In the genomic region with DNA sequence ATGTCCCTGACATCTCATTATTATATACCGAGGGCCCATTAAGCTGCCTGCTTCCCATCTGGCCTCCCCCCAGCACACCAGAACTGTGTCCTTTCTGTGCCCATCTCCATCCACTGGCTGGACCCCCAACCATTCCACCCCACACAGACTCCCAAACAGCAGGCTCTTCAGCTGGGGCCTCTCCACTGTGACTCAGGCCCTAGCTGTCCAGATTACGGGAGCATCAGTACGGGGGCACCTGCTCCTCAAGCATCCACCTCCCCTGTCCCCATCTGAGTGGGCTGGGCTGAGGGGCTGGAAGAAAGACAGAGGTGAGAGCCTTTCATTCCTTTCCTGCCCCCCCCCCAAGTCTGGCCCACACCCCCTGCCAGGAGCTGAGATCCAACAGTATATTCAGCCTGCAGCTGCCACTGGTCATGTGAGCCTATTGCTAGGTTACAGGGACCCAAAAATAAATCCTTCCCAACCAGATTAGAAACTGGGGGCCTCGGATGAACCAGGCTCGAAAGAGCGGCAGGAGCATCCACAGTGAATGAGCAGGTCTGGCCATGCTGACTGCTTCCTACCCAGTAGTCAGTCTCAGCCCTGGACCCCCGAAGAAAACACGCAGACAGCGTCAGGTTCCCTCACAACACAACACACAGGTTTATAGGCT, we compare ENCODE assay signal across 9 mouse cellular contexts. TPM values are rescaled to one million over a fixed set of nuclear protein-coding genes. Genes with fewer than 3 reads are reported as not detected.
DNase-seq lines count a peak whose midpoint lies in the region; ATAC-seq and TF ChIP-seq lines count a peak whose summit lies in the region.
"Had no signal": no experiment of that assay in that cellular context is flagged by ENCODE, and none has a peak within 500 bp of the region (broad histone marks: within the 10 kb centered on the region; RNA-seq: fewer than 3 reads in every experiment).

No protein-coding gene starts in this region.

- peaks cover 10% of the 10 kb centered on the region for H3K4me1 ChIP-seq in forebrain, embryonic 15.5 days
- H3K4me1 ChIP-seq in intestine, embryonic 15.5 days (replicated peaks), result 0 out of 2 replicates have a peak, but pooled peaks cover 3% of the 10 kb centered on the region
- peaks cover 10% of the 10 kb centered on the region for H3K4me1 ChIP-seq in midbrain, embryonic 16.5 days (ENCODE audit: control insufficient read depth, insufficient read depth, low read length)
- no peaks in the 10 kb centered on the region for H3K4me1 ChIP-seq in liver, postnatal 0 days (ENCODE audit: insufficient read depth)

- 48% methylated on average over 9 of the region's 9 CpGs for WGBS in forebrain, embryonic 15.5 days
- WGBS in intestine, embryonic 15.5 days, result 59% methylated on average over 9 of the region's 9 CpGs
- 29% methylated on average over 9 of the region's 9 CpGs for WGBS in midbrain, embryonic 16.5 days
- 71% methylated on average over 9 of the region's 9 CpGs for WGBS in liver, postnatal 0 days (ENCODE audit: insufficient replicate concordance)

- ATAC-seq in forebrain, embryonic 15.5 days (replicated peaks), result peak; percentile 42; the same call in 1 of the 2 replicates
- peak; percentile 47 for ATAC-seq in intestine, embryonic 15.5 days
- peak; percentile 53 for ATAC-seq in midbrain, embryonic 16.5 days
- ATAC-seq in liver, postnatal 0 days, result no peak

- TF ChIP-seq CTCF in liver, postnatal 0 days (IDR thresholded peaks at IDR 0.05; ENCODE audit: low read depth), result no peak

- H3K36me3 ChIP-seq in forebrain, embryonic 15.5 days, result no peaks in the 10 kb centered on the region
- H3K36me3 ChIP-seq in intestine, embryonic 15.5 days, result no peaks in the 10 kb centered on the region
- H3K36me3 ChIP-seq in midbrain, embryonic 16.5 days (ENCODE audit: control insufficient read depth, insufficient read depth, low read length), result no peaks in the 10 kb centered on the region
- no peaks in the 10 kb centered on the region for H3K36me3 ChIP-seq in liver, postnatal 0 days (replicated peaks; ENCODE audit: insufficient read depth, low read length)

- H3K27ac ChIP-seq in forebrain, embryonic 15.5 days (replicated peaks), result peak overlapping the region; percentile 52
- H3K27ac ChIP-seq in intestine, embryonic 15.5 days, result no peak overlapping the region
- peak overlapping the region; percentile 71 for H3K27ac ChIP-seq in midbrain, embryonic 16.5 days (ENCODE audit: low read length)
- H3K27ac ChIP-seq in liver, postnatal 0 days (ENCODE audit: low read depth), result no peak overlapping the region

- TF ChIP-seq EP300 in liver, postnatal 0 days (IDR thresholded peaks at IDR 0.05; ENCODE audit: low read depth), result no peak

- no peak overlapping the region for H3K4me2 ChIP-seq in forebrain, embryonic 15.5 days (replicated peaks)
- no peak overlapping the region for H3K4me2 ChIP-seq in intestine, embryonic 15.5 days (replicated peaks)
- no peak overlapping the region for H3K4me2 ChIP-seq in midbrain, embryonic 16.5 days (ENCODE audit: low read length)
- no peak overlapping the region for H3K4me2 ChIP-seq in liver, postnatal 0 days (ENCODE audit: low read depth, low read length)

- H3K27me3 ChIP-seq in forebrain, embryonic 15.5 days, result no peaks in the 10 kb centered on the region
- no peaks in the 10 kb centered on the region for H3K27me3 ChIP-seq in intestine, embryonic 15.5 days (replicated peaks)
- no peaks in the 10 kb centered on the region for H3K27me3 ChIP-seq in midbrain, embryonic 16.5 days (ENCODE audit: control insufficient read depth, insufficient read depth, low read depth, low read length)
- no peaks in the 10 kb centered on the region for H3K27me3 ChIP-seq in liver, postnatal 0 days (ENCODE audit: insufficient read depth, low read length)

- no peaks in the 10 kb centered on the region for H3K9me3 ChIP-seq in forebrain, embryonic 15.5 days
- H3K9me3 ChIP-seq in intestine, embryonic 15.5 days, result no peaks in the 10 kb centered on the region
- H3K9me3 ChIP-seq in midbrain, embryonic 16.5 days (replicated peaks; ENCODE audit: control insufficient read depth, low read length, poor library complexity, severe bottlenecking), result no peaks in the 10 kb centered on the region
- no peaks in the 10 kb centered on the region for H3K9me3 ChIP-seq in liver, postnatal 0 days (ENCODE audit: low read length)

- DNase-seq in brain, adult 2 months (ENCODE audit: low read depth, low spot score), result peak; percentile 93
- no peak for DNase-seq in liver, postnatal 0 days
- DNase-seq in kidney, adult 18-20 months, result no peak
- no peak for DNase-seq in urinary bladder, postnatal 14 days (ENCODE audit: low spot score)
- no peak for DNase-seq in urinary bladder, postnatal 25 days (ENCODE audit: low spot score)
- DNase-seq: kidney, postnatal 14 days had no signal

- H3K9ac ChIP-seq in forebrain, embryonic 15.5 days (replicated peaks), result peak overlapping the region; percentile 22; the same call in 1 of the 2 replicates
- H3K9ac ChIP-seq in intestine, embryonic 15.5 days, result no peak overlapping the region
- H3K9ac ChIP-seq in midbrain, embryonic 16.5 days (ENCODE audit: low read depth, low read length), result peak overlapping the region; percentile 47
- no peak overlapping the region for H3K9ac ChIP-seq in liver, postnatal 0 days (replicated peaks)

- no peak overlapping the region for H3K4me3 ChIP-seq in forebrain, embryonic 15.5 days
- no peak overlapping the region for H3K4me3 ChIP-seq in intestine, embryonic 15.5 days (replicated peaks)
- no peak overlapping the region for H3K4me3 ChIP-seq in midbrain, embryonic 16.5 days (ENCODE audit: low read depth, low read length)
- no peak overlapping the region for H3K4me3 ChIP-seq in liver, postnatal 0 days (ENCODE audit: low read depth, low read length)

RNA-seq across cellular contexts. Expression of gene Gpr61, which starts 3.8 kb away (rescaled TPM):
- polyA plus RNA-seq in forebrain, embryonic 15.5 days (2015; fragmentation: Nextera tagmentation; extraction: Ambion mirVana), result 1.9 and 2.2 TPM in 2 replicates
- polyA plus RNA-seq in intestine, embryonic 15.5 days (2015; fragmentation: Nextera tagmentation; extraction: Ambion mirVana), result 0.15 and 0.21 TPM in 2 replicates
- polyA plus RNA-seq in midbrain, embryonic 16.5 days (2015; fragmentation: Nextera tagmentation; extraction: Ambion mirVana), result 6.1 and 8.3 TPM in 2 replicates
- not detected in 2 replicates for polyA plus RNA-seq in liver, postnatal 0 days (2015; fragmentation: Nextera tagmentation; extraction: Ambion mirVana)

RNA-seq across cellular contexts. Expression of gene Gnai3, which starts 12.6 kb away (rescaled TPM):
- 165 and 168 TPM in 2 replicates for polyA plus RNA-seq in forebrain, embryonic 15.5 days (2015; fragmentation: Nextera tagmentation; extraction: Ambion mirVana)
- polyA plus RNA-seq in intestine, embryonic 15.5 days (2015; fragmentation: Nextera tagmentation; extraction: Ambion mirVana), result 165 and 183 TPM in 2 replicates
- 115 and 125 TPM in 2 replicates for polyA plus RNA-seq in midbrain, embryonic 16.5 days (2015; fragmentation: Nextera tagmentation; extraction: Ambion mirVana)
- polyA plus RNA-seq in liver, postnatal 0 days (2015; fragmentation: Nextera tagmentation; extraction: Ambion mirVana), result 41.9 and 49.1 TPM in 2 replicates

RNA-seq across cellular contexts. Expression of gene Amigo1, which starts 27.6 kb away (rescaled TPM):
- polyA plus RNA-seq in forebrain, embryonic 15.5 days (2015; fragmentation: Nextera tagmentation; extraction: Ambion mirVana), result 9.9 and 11.7 TPM in 2 replicates
- 3.9 and 4.4 TPM in 2 replicates for polyA plus RNA-seq in intestine, embryonic 15.5 days (2015; fragmentation: Nextera tagmentation; extraction: Ambion mirVana)
- 11.8 and 12.6 TPM in 2 replicates for polyA plus RNA-seq in midbrain, embryonic 16.5 days (2015; fragmentation: Nextera tagmentation; extraction: Ambion mirVana)
- 1.2 and 1.5 TPM in 2 replicates for polyA plus RNA-seq in liver, postnatal 0 days (2015; fragmentation: Nextera tagmentation; extraction: Ambion mirVana)

RNA-seq across cellular contexts. Expression of gene Cyb561d1, which starts 42.5 kb away (rescaled TPM):
- 4.4 and 4.5 TPM in 2 replicates for polyA plus RNA-seq in forebrain, embryonic 15.5 days (2015; fragmentation: Nextera tagmentation; extraction: Ambion mirVana)
- polyA plus RNA-seq in intestine, embryonic 15.5 days (2015; fragmentation: Nextera tagmentation; extraction: Ambion mirVana), result 3.6 and 3.8 TPM in 2 replicates
- polyA plus RNA-seq in midbrain, embryonic 16.5 days (2015; fragmentation: Nextera tagmentation; extraction: Ambion mirVana), result 4.6 and 4.8 TPM in 2 replicates
- polyA plus RNA-seq in liver, postnatal 0 days (2015; fragmentation: Nextera tagmentation; extraction: Ambion mirVana), result 1.5 and 1.6 TPM in 2 replicates

RNA-seq across cellular contexts. Expression of gene Atxn7l2, which starts 52.2 kb away (rescaled TPM):
- 32.5 and 33.6 TPM in 2 replicates for polyA plus RNA-seq in forebrain, embryonic 15.5 days (2015; fragmentation: Nextera tagmentation; extraction: Ambion mirVana)
- 10.9 and 11.3 TPM in 2 replicates for polyA plus RNA-seq in intestine, embryonic 15.5 days (2015; fragmentation: Nextera tagmentation; extraction: Ambion mirVana)
- 23.0 and 23.8 TPM in 2 replicates for polyA plus RNA-seq in midbrain, embryonic 16.5 days (2015; fragmentation: Nextera tagmentation; extraction: Ambion mirVana)
- 1.4 TPM in 2 replicates for polyA plus RNA-seq in liver, postnatal 0 days (2015; fragmentation: Nextera tagmentation; extraction: Ambion mirVana)

Comparison
In these comparisons a context has a peak if more than half of its experiments do, and no peak if none do; other contexts are left out.
1. H3K27ac ChIP-seq: peak in forebrain, embryonic 15.5 days (single experiment) and midbrain, embryonic 16.5 days (single experiment); none in intestine, embryonic 15.5 days (single experiment) and liver, postnatal 0 days (single experiment).
2. H3K9ac ChIP-seq: peak in forebrain, embryonic 15.5 days (single experiment) and midbrain, embryonic 16.5 days (single experiment); none in intestine, embryonic 15.5 days (single experiment) and liver, postnatal 0 days (single experiment).